Mouse (Mus musculus): ENCODE results near the gene Adam33.

DNA sequence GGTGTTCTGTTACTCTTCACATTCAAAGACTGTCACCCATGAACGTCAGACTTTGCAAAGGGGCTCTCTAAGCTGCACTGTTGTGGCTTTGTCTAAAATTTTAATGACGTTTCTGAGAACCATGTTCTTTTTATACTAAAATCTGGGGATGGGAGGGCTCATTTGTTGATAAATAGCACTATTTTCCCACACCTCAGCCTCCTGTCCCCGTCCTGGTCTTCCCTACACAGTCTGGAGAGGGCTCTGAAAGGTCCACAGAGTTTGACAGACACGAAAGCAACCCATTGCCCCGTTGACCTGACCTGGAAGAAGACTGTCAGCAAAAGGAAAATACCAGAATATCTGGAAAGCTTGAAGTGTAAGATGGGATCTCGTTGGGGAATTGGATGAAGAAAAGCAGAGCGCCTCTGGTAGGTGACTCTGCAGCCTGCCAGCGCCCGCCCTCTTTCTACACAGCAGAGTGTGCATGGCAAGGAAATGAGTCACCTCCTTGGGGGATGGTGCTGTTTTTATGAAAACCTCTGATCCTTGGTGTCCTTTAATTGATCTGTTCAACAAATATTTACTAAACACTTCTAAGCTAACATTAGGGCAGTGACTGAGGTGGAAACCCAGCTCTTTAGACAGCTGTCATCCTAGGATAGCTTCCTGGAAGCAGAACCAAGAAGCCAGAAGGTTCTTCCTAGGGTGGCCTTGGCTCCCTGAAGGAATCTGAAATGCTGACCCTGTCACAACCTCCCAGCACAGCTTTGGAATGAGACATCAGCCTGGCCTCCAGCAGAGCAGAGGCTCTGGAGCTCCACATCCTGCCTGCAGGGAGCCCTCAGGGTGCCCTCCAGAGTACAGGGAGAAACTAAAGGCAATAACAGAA lies 34.3 kb downstream of the Adam33 start:
- no peak for TF ChIP-seq CTCF (IDR thresholded peaks at IDR 0.05; ENCODE audit: borderline replicate concordance, insufficient read depth, low read length)
- TF ChIP-seq POLR2A (IDR thresholded peaks at IDR 0.05; ENCODE audit: low read depth, low read length), result no peak

Data from embryonic fibroblast, embryonic 13.5 days (primary cell).